Mouse (Mus musculus) erythroblast, embryonic 14.5 days (primary cell): Measurements from ENCODE around the gene Acly.

Experiments
- GATA1 ChIP-seq: IDR thresholded peaks from 2 replicates; pipeline ENCODE4 v1.6.1; 2012; ENCODE audit warnings: low read length, inconsistent platforms, mixed read lengths
- TAL1 ChIP-seq: IDR thresholded peaks from 3 replicates; pipeline ENCODE4 v1.6.1; 2012; ENCODE audit warnings: low read length, inconsistent platforms, mixed read lengths

DNA sequence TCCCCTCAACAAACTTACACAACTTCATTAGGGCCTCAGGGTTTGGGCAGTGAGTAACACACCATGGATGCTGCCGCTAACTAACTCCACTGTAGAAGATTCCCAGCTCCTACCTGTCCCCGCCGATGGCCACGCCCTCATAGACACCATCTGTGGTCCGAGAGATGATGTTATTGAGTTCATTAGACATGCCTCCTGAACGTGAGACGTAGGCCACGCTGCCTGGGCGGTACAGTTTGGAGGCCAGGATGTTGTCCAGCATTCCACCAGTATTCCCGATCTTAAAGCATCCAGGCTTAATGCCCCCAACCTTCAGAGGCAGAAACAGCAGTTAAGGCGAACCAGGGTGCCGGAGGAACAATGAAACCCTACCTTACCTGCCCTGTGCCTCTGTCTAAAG lies 34.0 kb downstream of the Acly start:
- TF ChIP-seq TAL1 (no peak), GATA1 (no peak)
